Mouse (Mus musculus): ENCODE data around the gene Zfp422.

GRCm38 (mm10) chr6:116632129-116632528, 3.3 kb upstream of the Zfp422 start:
- TF ChIP-seq RCOR1 (conservative IDR thresholded peaks at IDR 0.05; ENCODE audit: low read depth, low read length) (no peak), HCFC1 (IDR thresholded peaks at IDR 0.05; ENCODE audit: low read depth, low read length) (no peak), ZKSCAN1 (IDR thresholded peaks at IDR 0.05; ENCODE audit: borderline replicate concordance, low read depth, low read length) (no peak), EP300 (IDR thresholded peaks at IDR 0.05; ENCODE audit: low read length) (no peak), CTCF (conservative IDR thresholded peaks at IDR 0.05 in 1 of 2, IDR thresholded peaks at IDR 0.05 in 1 of 2; ENCODE audit: low read depth in 2 of 2, low read length in 2 of 2) (peak; percentile 82 to 91), POLR2A (IDR thresholded peaks at IDR 0.05; ENCODE audit: low read depth, low read length) (no peak), CHD2 (IDR thresholded peaks at IDR 0.05; ENCODE audit: low read length) (no peak), SIN3A (IDR thresholded peaks at IDR 0.05; ENCODE audit: low read length) (0 out of 2 replicates have a peak, but pooled peaks have one; percentile 48), JUND (conservative IDR thresholded peaks at IDR 0.05; ENCODE audit: low read depth, low read length) (no peak), ZNF384 (IDR thresholded peaks at IDR 0.05; ENCODE audit: low read depth, low read length) (no peak), NELFE (IDR thresholded peaks at IDR 0.05; ENCODE audit: low read depth, low read length) (peak; percentile 26; the same call in 1 of the 2 replicates), USF2 (conservative IDR thresholded peaks at IDR 0.05; ENCODE audit: low read depth, low read length) (no peak)

Measured in CH12.LX (cell line).